Mouse (Mus musculus) lung, postnatal 10 days (tissue): ENCODE results near the gene Plcd3.
A peak's percentile ranks its signal among the peaks of the same experiment; 100 is the strongest.

ENCODE experiments used
- DNase-seq: peaks from one replicate; pipeline ENCODE4 v3.0.0; 2021

The Plcd3 gene

GRCm38 (mm10) chr11:103116959-103117590 lies 15.6 kb upstream of the Plcd3 start:
- peak; percentile 90 for DNase-seq

- DNase-seq, result peak; percentile 100
Observed at GRCm38 (mm10) chr11:103116008-103116818, 14.8 kb upstream of the Plcd3 start, which contains the start of gene Hexim1. Gene Hexim1, plus strand, starts transcription at chr11:103116231.

DNA sequence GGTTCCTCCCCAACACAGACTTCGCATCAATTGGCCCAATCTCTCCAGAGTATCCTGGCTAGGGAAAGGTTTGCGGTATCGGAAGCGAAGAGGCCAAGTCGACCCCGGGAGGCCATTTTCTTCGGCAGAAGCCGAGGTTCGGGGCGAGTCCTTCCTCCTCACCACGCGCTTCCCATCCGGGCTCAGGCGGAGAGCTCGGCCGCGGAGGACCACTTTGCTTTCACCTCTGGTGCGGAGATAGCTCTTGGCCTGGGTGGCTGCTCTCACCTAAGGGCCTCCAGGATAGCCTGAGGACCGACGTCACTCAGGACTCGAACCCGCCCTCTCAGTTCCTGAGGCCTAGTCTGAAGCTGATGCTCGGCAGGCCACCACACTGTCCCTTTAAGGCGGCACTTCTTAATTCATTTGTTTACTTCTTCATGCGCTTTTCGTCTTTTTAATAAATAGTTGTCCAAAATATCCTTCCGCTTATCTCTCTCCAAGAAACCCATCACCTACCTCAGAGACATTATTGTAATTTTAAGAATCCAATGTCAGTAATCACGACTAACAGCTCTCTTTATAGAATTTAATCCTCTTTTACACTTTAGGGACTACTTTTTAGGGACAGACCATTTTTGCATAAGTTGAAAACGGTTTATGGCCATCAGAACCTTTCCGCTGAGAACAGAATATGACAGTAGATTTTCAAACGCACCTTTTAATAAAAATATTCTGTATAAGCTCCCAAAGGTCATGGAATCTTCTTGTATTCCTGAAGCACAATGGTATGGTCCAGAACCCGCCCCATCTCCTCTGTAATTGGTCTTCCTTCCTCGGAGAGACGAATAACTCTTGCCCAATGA lies 13.9 kb upstream of the Plcd3 start:
- peak; percentile 87 for DNase-seq

DNA sequence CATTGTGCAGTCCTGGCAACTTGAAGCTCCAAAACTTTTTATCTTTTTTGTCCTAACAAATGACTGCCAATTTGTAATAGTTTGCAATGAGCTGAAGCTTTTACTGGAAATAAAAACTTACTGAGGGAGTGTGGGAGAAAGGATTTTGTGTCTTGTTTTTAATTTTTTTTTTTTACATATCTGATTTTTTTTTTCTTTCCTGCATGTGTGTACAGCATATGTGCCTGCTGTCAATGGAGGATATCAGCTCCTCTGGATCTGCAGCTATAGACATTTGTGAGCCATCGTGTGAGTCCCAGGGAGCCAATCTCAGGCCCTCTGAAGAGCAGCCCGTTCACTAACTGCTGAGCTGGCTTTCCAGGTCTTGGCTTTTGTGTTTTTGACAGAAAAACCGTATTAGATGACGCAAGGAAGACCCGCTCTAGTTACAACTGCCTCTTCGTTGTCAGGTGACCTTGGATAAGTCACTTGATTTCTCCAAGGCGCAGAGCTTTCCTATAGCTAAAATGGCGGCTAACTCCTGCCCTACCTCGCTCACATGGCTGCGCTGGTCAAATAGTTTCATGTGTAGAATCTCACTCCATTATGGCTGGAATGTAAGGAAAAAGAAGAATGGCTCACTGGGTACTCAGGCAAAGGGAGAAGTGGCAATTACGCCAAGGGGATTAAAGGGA lies 12.9 kb upstream of the Plcd3 start:
- DNase-seq, result no peak

- DNase-seq, result no peak
Observed at GRCm38 (mm10) chr11:103113771-103114170, 12.3 kb upstream of the Plcd3 start.

DNA sequence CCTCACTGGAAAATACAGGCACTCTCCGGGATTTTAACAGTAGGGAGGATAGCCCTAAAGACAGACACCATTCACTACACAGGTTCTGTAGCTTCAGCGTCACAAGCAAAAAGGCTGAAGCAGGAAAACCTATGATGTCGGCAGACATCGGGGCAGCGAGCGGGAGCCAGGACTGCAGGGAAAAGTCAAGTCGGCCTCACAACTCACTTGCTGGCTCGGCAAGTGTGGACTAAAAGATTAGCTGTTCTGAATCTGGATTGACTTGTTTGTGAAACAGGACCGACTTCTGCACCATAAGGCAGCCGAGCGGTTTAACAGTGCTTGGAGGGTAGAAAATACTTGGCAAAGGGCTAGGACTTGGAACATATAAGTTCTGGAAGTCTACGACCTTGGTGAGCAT lies 11.5 kb upstream of the Plcd3 start:
- no peak for DNase-seq

- no peak for DNase-seq
Observed at GRCm38 (mm10) chr11:103112552-103112912, 11.1 kb upstream of the Plcd3 start.

GRCm38 (mm10) chr11:103111881-103112551 lies 10.6 kb upstream of the Plcd3 start:
- DNase-seq, result peak; percentile 87

- no peak for DNase-seq
Observed at GRCm38 (mm10) chr11:103111301-103111700, 9.8 kb upstream of the Plcd3 start.

DNA sequence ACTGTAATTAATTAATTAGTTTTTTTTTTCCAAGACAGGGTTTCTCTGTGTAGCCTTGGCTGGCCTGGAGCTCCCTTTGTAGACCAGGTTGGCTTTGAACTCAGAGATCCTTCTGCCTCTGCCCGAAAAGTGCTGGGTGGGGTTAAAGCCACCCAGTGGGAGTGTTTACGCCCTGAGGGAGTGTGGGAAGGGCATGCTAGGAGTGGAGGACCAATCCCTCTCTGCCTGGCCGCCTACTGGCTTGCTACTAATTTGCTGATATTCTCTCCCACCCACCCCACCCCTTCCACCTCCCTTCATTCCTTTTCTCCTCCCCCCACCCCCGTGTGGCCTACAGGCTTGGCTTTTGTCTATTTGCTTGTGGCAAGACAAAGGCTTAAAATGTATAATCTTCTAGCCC lies 4.9 kb upstream of the Plcd3 start:
- DNase-seq, result no peak

GRCm38 (mm10) chr11:103105810-103106209 lies 4.4 kb upstream of the Plcd3 start:
- DNase-seq, result no peak

- no peak for DNase-seq
Observed at GRCm38 (mm10) chr11:103105180-103105725, 3.8 kb upstream of the Plcd3 start.

GRCm38 (mm10) chr11:103104469-103104868 lies 3.0 kb upstream of the Plcd3 start:
- DNase-seq, result no peak

GRCm38 (mm10) chr11:103103621-103104020 lies 2.2 kb upstream of the Plcd3 start:
- DNase-seq, result no peak

GRCm38 (mm10) chr11:103102725-103103349 lies 1.4 kb upstream of the Plcd3 start:
- peak; percentile 97 for DNase-seq

DNA sequence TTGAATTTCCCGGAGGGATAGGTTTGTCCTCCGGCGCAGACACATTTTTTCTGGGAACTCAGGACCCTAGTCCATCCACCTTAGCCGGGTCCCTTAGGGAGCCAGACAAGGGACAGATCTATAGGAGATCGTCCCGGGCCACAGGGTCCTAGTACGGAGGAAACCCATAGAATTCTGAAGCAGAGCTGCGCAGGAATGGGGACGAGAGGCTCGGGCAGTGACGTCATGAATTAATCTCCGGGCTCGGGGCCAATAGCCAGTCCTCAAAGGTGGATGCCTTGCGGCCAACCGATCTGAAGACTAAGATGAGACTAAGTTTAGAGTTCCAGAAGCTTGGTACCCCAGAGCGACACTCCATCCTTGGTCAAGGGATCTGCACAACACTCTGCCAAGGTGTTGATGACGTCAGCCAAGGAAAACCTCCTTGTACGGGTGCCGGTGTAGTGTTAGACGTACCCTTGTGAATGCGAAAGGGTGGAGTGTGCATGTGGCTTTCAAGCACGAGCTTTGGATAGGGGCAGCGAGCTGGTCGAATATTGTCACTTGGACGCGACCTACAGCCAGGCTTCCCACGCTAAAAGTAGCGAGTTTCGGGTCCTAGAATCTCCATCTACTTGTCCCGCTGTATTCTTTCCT lies 526 bp upstream of the Plcd3 start:
- DNase-seq, result peak; percentile 81

DNA sequence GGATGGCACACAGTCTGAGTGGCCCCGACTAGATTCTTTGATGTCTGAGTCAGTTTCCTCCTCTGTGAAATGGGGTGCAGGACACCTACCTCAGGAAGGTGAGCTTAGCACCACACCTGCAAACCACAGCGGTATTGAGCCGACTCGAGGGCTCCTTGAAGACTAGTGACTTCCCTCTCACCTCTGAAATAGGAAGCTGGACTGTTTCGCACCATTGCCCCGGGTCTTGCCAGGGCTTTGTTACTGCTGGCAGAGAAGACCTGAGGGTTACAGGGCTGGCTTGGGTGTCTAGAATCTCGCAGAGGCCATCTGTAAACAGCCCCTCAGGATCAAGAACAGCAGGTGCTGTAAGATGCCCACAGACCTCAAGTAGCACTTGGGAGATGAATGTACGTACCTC lies 1.1 kb downstream of the Plcd3 start:
- no peak for DNase-seq

- DNase-seq, result no peak
Observed at GRCm38 (mm10) chr11:103099352-103099940, 2.0 kb downstream of the Plcd3 start.

GRCm38 (mm10) chr11:103098531-103099190 lies 2.8 kb downstream of the Plcd3 start:
- DNase-seq, result no peak
